10 mouse cellular contexts compared by ENCODE assay signal in the genomic region with DNA sequence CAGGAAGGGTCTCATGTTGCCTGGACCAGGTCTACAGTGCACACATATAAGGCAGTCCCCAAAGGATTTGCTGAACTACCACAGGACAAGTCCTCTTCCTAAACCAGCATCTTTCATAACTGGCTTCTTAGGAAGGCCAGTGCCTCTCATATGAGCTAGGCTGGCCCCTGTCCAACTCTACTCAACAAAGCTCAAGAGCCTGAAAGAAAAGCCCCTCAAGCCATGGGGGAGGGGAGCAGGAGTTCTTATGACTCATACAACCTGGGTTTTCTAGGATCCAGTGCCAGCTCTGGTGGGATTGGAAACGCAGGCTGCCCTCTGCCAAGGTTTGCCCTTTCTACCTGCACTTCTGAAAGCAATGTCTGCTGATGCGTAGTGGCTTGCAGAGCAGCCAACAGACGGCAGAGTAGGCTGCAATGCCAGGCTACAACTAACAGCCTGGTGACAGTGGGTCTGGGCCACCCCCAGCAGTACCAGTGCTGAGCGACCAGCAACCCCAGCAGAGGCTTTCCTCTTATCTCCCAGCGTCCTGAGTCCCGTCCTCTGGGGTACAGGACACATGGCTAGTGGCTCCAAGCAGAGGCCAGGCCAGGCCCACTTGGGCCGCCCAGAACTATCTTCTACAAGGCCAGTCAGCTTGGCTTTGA.
DNase-seq lines count a peak whose midpoint lies in the region; ATAC-seq and TF ChIP-seq lines count a peak whose summit lies in the region.
"Had no signal": no experiment of that assay in that cellular context is flagged by ENCODE, and none has a peak within 500 bp of the region (broad histone marks: within the 10 kb centered on the region; RNA-seq: fewer than 3 reads in every experiment).

No protein-coding gene starts in this region.

- peaks cover 33% of the 10 kb centered on the region for H3K4me1 ChIP-seq in forebrain, embryonic 13.5 days
- H3K4me1 ChIP-seq in lung, postnatal 0 days (ENCODE audit: insufficient read depth, low read depth, low read length), result no peaks in the 10 kb centered on the region

- H3K27me3 ChIP-seq in forebrain, embryonic 13.5 days, result no peaks in the 10 kb centered on the region
- H3K27me3 ChIP-seq in lung, postnatal 0 days (replicated peaks; ENCODE audit: insufficient read depth, low read length), result no peaks in the 10 kb centered on the region

- H3K4me3 ChIP-seq in forebrain, embryonic 13.5 days, result no peak overlapping the region
- H3K4me3 ChIP-seq in lung, postnatal 0 days (ENCODE audit: low read depth, low read length), result no peak overlapping the region

- H3K9ac ChIP-seq in forebrain, embryonic 13.5 days, result no peak overlapping the region
- no peak overlapping the region for H3K9ac ChIP-seq in lung, postnatal 0 days (replicated peaks; ENCODE audit: low read depth)

- WGBS in forebrain, embryonic 13.5 days, result 67% methylated on average over 7 of the region's 7 CpGs
- 53% methylated on average over 7 of the region's 7 CpGs for WGBS in lung, postnatal 0 days

- H3K27ac ChIP-seq in forebrain, embryonic 13.5 days, result peak overlapping the region; percentile 80
- no peak overlapping the region for H3K27ac ChIP-seq in lung, postnatal 0 days (ENCODE audit: low read length)

- no peak for DNase-seq in frontal cortex, adult 2 months (ENCODE audit: extremely low spot score in 1 of 2, low spot score in 1 of 2)
- peak; percentile 69 for DNase-seq in 3T3-L1 (ENCODE audit: low read depth, low spot score)
- DNase-seq in lung, postnatal 0 days (ENCODE audit: low spot score), result peak; percentile 84
- DNase-seq in ovary, postnatal 10 days (ENCODE audit: low spot score), result no peak
- no peak for DNase-seq in urinary bladder, adult 18-20 months (ENCODE audit: low spot score in 2 of 2)
- DNase-seq in ovary, adult 18-20 months (ENCODE audit: low spot score), result no peak
- DNase-seq: liver had no signal

- peak; percentile 45; the same call in 1 of the 2 replicates for ATAC-seq in frontal cortex, adult (ENCODE audit: low TSS enrichment)
- peak; percentile 64 for ATAC-seq in forebrain, embryonic 13.5 days
- peak; percentile 68 for ATAC-seq in lung, postnatal 0 days
- ATAC-seq: inflammation-experienced regulatory T-cells, adult 6 months had no signal

- peaks cover 39% of the 10 kb centered on the region for H3K36me3 ChIP-seq in forebrain, embryonic 13.5 days (ENCODE audit: poor library complexity, severe bottlenecking)
- no peaks in the 10 kb centered on the region for H3K36me3 ChIP-seq in lung, postnatal 0 days (ENCODE audit: insufficient read depth, low read length)

- H3K9me3 ChIP-seq in forebrain, embryonic 13.5 days (replicated peaks), result no peaks in the 10 kb centered on the region
- no peaks in the 10 kb centered on the region for H3K9me3 ChIP-seq in lung, postnatal 0 days (ENCODE audit: low read length)

- H3K4me2 ChIP-seq in forebrain, embryonic 13.5 days, result no peak overlapping the region
- H3K4me2 ChIP-seq in lung, postnatal 0 days (replicated peaks; ENCODE audit: low read depth, low read length), result no peak overlapping the region

- no peak for TF ChIP-seq EP300 in lung, postnatal 0 days (IDR thresholded peaks at IDR 0.05)

- TF ChIP-seq CTCF in lung, postnatal 0 days (IDR thresholded peaks at IDR 0.05), result no peak

Comparison
In these comparisons a context has a peak if more than half of its experiments do, and no peak if none do; other contexts are left out.
1. DNase-seq: peak in 3T3-L1 (single experiment) and lung, postnatal 0 days (single experiment); none in frontal cortex, adult 2 months (0 of 2), ovary, postnatal 10 days (single experiment), urinary bladder, adult 18-20 months (0 of 2) and ovary, adult 18-20 months (single experiment).
2. Peak in every context shown above with its lines, with median percentiles within 50 percentile points of each other: ATAC-seq.